Mouse (Mus musculus): ENCODE results near the gene Iqck. TPM values are rescaled to one million over a fixed set of nuclear protein-coding genes. Genes with fewer than 3 reads are reported as not detected.

The Iqck gene
- total RNA-seq, 2 experiments from 2014 or later, result 0.20 to 0.45 TPM

DNA sequence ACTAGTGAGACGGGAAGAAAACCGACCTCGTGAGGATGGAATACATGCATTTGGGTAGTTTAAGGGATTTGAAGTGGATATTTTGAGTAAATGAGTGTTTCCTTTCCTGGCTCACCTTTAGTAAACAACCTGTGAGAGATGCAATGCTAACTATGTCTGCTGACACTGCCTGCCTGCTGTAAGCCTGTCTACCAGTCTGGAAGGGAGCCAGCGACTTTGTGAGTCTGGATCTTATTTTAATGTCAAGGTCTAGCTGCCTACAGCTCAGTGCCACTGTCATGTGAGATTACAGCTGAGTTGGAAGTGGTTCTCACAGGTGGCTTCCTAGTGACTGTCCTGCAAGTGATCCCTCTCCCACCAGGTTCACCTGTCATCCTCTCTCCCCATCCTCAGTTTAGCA lies 49.0 kb downstream of the Iqck start:
- DNase-seq, result no peak
- intact Hi-C loops (cut with DNase I; ENCODE audit: low total_unique reads), result no loop called here

DNA sequence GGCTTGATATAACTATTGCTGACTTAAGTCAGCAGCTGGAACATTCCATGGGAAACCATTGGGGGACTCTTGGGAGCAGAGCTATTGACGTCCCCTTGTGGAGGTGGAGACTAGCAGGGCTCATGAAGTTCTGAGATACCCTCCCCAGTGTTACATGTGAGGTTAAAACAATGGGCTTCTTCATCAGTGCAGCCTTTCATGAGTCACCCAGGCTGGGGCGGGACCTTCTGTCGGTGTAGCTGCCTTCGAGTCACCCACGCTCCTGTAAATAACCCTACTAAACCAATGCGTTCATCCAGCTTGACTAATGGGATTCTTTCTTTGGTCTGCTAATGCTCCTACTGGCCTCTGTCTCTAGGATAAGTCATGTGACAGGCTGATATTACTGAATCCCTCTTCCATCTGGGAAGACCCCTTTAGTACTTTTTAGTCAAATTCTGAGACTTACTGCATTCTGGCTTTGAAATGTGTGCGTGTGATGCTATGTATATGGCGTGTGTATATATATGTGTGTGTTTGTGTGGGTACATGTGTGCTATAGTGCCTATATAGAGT lies 53.5 kb downstream of the Iqck start:
- intact Hi-C loops (cut with DNase I; ENCODE audit: low total_unique reads), result no loop called here
- DNase-seq, result no peak

GRCm38 (mm10) chr7:118910464-118910863 lies 54.9 kb downstream of the Iqck start:
- intact Hi-C loops (cut with DNase I; ENCODE audit: low total_unique reads), result no loop called here
- DNase-seq, result no peak

GRCm38 (mm10) chr7:118911170-118911569 lies 55.6 kb downstream of the Iqck start:
- intact Hi-C loops (cut with DNase I; ENCODE audit: low total_unique reads), result no loop called here

DNA sequence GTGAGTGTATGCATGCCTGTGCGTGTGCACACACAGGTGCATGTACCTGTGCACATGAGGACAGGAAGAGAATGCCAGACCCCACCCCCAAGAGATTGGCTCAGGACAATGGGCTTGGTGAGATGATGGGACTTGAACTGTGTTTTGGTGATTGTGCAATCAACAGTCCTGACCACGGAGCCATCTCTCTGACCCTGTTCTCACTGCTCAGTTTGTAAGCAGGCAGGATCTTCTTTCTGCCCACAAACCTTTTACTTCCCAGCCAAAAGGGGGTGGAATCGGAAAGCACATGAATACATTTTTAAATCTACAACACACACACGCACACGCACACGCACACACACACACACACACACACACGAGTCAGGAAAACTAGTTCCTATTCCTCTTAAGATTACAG lies 56.0 kb downstream of the Iqck start:
- intact Hi-C loops (cut with DNase I; ENCODE audit: low total_unique reads), result no loop called here
- DNase-seq, result no peak

More at GRCm38 (mm10) chr7:118911170-118911569, 55.6 kb downstream of the Iqck start:
- no peak for DNase-seq

DNA sequence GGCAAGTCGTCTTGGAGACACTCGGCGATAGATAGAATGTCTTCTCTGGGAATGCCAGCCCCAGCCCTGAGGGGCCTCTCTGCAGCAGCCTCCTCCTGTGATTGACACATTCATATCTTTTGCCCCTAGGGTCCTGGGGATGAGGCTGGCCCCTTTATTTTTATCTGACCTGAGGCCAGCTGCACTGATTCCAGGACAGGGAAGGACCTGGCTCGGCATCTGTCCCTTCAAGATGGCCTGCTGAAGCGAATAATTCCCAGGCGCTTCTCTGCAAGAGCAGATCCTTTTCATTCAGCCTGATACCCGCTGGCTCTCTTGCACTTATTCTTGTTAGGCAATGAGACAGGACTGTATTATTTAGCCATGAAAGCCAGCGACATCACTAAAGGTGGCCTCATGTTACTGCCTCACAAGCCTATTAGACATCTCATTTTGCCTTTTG lies 56.5 kb downstream of the Iqck start:
- no peak for DNase-seq
- intact Hi-C loops (cut with DNase I; ENCODE audit: low total_unique reads), result no loop called here

DNA sequence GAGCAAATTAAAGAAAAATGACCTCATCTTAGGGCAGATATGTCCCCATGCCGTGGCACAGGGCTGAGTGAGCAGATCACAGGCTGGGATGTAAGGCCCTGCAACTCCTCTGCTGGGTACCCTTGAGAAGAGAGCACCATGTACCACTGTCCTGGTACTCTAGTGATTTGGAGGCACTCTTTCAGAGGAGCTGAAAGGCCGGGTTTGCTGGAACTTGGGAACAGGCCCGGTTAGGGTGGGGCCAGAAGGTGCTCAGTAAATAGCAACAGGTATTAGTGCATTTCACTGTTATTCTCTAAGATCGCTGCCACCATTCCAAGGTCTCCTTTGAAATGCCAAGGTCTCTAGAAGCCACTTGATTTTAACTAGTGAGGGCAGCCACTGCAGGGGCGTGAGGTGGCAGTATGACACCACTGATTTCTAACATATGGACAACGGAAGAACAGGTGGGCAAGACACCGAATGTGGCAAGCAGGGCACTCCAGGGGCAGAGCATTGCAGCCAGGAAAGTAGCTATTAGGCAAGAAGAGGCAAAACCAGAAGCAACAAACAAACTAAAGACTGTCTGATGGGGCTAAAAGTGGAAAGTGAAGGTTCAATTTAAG lies 59.1 kb downstream of the Iqck start:
- DNase-seq, result no peak
- intact Hi-C loops (cut with DNase I; ENCODE audit: low total_unique reads), result loop anchor here (5.0 kb wide), 1 partner anchor 78 kb away; no protein-coding TSS in a partner anchor

- intact Hi-C loops (cut with DNase I; ENCODE audit: low total_unique reads), result loop anchor here (5.0 to 10.0 kb wide), 2 partner anchors 65 to 73 kb away; partner anchors contain the start of genes Iqck and Knop1
- DNase-seq, result no peak
These were observed 63.9 kb downstream of the Iqck start for GRCm38 (mm10) chr7:118919261-118920006.

DNA sequence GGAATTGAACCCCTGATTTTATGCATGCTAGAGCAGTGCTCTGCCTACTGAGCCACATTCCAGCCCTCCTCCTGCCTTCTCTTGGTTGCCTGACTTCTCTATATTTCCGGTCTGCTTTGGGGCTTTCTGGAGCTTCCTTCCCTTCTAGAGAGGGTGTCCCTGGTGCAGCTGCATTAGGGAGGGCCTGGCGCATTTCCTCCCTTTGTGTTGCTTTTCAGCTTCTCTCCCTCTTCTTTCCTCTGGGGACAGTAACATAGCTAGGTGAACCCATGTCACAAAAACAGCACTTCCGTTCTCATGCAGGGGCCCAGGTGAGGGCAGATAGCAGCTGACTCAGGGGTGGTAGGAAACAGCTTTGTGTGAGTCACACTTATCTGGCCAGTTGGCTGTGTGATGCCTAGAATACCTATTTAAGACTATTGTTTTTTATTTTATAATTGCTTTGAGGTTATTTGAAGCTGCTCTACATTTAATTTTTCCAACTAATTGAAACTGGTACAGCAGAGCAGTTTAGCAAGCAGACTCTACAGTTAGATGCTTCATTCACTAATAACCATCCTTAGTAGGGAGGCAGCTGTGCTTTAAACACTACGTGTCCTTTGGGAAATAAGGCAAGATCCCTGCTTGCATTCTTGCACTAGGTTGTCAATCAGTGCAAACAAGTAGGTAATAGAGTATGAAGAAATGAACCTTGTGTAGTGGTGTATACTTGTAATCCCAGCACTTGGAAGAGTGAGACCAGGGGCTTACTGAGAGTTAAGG lies 67.1 kb downstream of the Iqck start:
- intact Hi-C loops (cut with DNase I; ENCODE audit: low total_unique reads), result loop anchor here (10.0 kb wide), 1 partner anchor 68 kb away; the partner anchor contains the start of genes Iqck and Knop1
- DNase-seq, result peak; percentile 23

- DNase-seq, result no peak
- intact Hi-C loops (cut with DNase I; ENCODE audit: low total_unique reads), result loop anchor here (10.0 kb wide), 1 partner anchor 71 kb away; the partner anchor contains the start of genes Iqck and Knop1
These were observed 70.0 kb downstream of the Iqck start for GRCm38 (mm10) chr7:118925547-118925946.

GRCm38 (mm10) chr7:118926516-118927260 lies 71.1 kb downstream of the Iqck start:
- no peak for DNase-seq
- intact Hi-C loops (cut with DNase I; ENCODE audit: low total_unique reads), result loop anchor here (10.0 kb wide), 1 partner anchor 72 kb away; the partner anchor contains the start of genes Iqck and Knop1

- no peak for DNase-seq
- intact Hi-C loops (cut with DNase I; ENCODE audit: low total_unique reads), result loop anchor here (10.0 kb wide), 1 partner anchor 72 kb away; the partner anchor contains the start of genes Iqck and Knop1
These were observed 71.7 kb downstream of the Iqck start for GRCm38 (mm10) chr7:118927279-118927678.

DNA sequence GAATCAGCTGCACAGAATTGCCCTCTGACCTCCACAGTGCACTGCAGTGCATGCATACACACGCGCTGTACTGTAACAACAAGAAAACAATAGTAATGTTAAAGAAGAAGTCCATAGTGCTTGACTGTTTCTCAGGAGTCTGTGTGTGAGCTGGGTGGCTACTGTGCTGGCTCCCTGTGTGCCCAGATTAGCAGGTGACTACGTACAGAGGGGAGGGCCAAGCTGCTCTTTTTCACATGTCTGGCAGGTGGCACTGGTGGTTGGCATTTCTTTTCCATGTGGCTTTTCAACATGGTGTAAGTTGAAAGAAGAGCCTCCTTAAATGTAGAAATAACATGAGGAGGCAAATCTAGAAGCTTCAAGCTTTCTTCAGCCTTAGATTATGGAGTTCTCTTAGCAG lies 72.8 kb downstream of the Iqck start:
- DNase-seq, result no peak
- intact Hi-C loops (cut with DNase I; ENCODE audit: low total_unique reads), result loop anchor here (10.0 kb wide), 1 partner anchor 74 kb away; the partner anchor contains the start of genes Iqck and Knop1

DNA sequence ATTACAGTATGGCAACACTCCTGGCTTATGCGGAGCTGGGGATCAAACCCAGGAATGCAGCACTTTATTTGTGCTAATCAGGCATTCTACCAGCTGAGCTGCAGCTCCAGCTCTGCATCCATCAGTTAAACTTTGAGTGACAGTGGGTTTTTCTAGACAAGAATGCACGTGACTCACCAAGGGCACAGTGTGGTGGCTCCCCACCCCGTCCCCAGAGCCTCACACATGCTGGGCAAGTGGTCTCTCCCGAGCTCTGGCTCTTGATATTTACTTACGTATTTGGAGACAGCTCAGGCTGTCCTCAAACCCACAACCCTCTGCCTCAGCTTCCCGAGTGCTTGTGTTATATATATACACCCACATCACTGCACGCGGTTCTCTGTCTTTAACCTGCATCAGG lies 73.4 kb downstream of the Iqck start:
- intact Hi-C loops (cut with DNase I; ENCODE audit: low total_unique reads), result loop anchor here (10.0 kb wide), 1 partner anchor 74 kb away; the partner anchor contains the start of genes Iqck and Knop1
- DNase-seq, result no peak

- intact Hi-C loops (cut with DNase I; ENCODE audit: low total_unique reads), result loop anchor here (10.0 kb wide), 1 partner anchor 75 kb away; the partner anchor contains the start of genes Iqck and Knop1
These were observed 74.2 kb downstream of the Iqck start for GRCm38 (mm10) chr7:118929601-118930311.

DNA sequence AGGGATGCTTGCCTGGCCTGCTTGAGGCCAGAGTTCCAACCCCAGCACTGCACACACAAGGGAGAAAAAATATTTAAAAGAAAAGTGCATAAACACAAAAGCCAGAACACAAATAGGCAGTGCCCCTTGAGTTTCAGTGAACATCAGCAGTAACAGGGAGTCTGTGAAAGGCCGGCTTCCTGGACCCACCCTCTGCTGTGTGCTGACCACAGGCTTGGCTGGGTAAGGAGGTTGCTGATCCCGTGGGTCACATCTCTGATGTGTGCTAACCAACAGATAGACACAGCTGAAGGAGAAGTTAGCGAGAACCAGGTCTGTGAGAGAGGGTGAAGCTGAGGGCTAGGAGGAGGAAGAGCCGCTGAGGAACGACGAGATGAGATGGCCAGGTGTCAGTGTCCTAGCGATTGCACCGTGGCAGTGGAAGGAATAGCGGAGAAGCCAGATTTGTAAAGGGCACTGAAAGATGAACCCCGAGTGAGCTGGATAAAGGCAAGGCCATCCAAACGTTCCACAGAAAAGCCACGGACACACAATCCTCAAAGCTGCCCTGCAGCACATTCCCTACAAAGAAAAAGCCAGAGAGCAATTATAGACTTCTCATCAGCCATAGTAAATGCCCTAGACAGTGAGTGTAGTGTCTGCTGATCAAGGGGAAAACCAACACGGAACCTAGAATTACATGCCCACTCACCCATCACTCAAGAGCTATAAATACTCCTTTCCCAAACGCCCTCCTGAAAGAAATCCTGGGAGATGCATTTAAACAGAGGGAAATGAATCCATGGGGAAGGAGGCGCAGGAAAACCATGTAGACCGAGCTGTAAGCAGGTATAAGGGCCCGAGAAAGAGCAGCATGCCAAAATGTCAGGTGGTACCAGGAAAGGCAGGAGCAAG lies 76.2 kb downstream of the Iqck start:
- DNase-seq, result peak; percentile 31
- intact Hi-C loops (cut with DNase I; ENCODE audit: low total_unique reads), result no loop called here

More at GRCm38 (mm10) chr7:118929601-118930311, 74.2 kb downstream of the Iqck start:
- peak; percentile 60 for DNase-seq

DNA sequence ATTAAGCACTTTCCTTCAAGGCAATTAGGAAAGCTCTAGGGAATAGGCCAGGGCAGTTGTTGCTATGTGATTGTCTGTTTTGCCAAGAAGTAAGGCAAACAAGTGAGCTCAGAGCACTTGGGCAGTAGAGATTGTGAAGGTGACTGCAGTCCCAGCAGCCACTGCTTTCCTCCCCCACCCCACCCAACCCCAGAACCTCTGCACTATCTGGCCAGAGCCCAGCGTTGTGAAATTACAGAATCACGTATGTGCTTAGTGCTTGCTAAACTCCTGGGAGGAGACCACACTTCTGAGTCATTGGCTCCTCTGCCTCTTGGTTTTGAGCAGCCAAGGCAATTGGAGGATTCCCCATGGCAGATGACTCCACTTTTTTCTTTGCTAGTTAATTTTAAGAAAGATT lies 79.8 kb downstream of the Iqck start:
- intact Hi-C loops (cut with DNase I; ENCODE audit: low total_unique reads), result no loop called here
- peak; percentile 61 for DNase-seq
